ENCODE assay signal across 21 mouse cellular contexts in the genomic region with DNA sequence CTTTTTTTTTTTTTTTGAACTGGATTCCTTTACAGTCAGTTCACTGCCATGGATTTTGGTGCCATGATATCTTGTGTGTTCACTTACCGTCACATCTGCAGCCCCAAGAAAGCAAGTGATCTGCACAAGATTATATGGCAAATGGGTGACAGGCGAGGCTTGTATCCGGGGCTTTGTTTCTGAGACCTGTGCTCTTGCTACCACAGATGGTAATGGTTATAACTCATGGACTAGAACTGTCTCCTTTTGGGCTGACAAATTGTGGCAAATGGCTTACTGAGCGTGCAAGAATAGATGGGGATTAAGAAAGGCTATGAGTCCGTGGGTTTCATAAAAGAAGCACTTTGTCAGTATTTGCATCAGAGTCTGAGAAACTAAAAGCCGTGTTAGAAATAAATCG.
DNase-seq lines count a peak whose midpoint lies in the region; ATAC-seq lines count a peak whose summit lies in the region.
"Had no signal": no experiment of that assay in that cellular context is flagged by ENCODE, and none has a peak within 500 bp of the region (broad histone marks: within the 10 kb centered on the region; RNA-seq: fewer than 3 reads in every experiment).

No protein-coding gene starts in this region.

- DNase-seq in embryo, embryonic 10 days (ENCODE audit: low spot score) = peak; percentile 21
- no peak for DNase-seq in embryo, embryonic 9.5 days (ENCODE audit: extremely low spot score)
- peak; percentile 61 for DNase-seq in embryonic facial prominence, embryonic 11.5 days (ENCODE audit: low spot score)
- DNase-seq in forelimb bud, embryonic 11.5 days (ENCODE audit: low read depth, low spot score) = peak; percentile 47
- no peak for DNase-seq in layer of hippocampus, postnatal 36 days
- DNase-seq in testis, postnatal 14 days (ENCODE audit: low spot score) = no peak
- DNase-seq in thymus, adult 18-20 months = no peak
- DNase-seq: adrenal gland, postnatal 10 days; B cell, adult 2 months; cerebellum, adult 11 months; cerebellum, adult 8-10 months; gastrocnemius, postnatal 14 days; heart, adult 2 months had no signal

- no peaks in the 10 kb centered on the region for H3K27me3 ChIP-seq in embryonic facial prominence, embryonic 11.5 days (ENCODE audit: control insufficient read depth, insufficient read depth, low read length)
- H3K27me3 ChIP-seq: forebrain, embryonic 12.5 days; heart, embryonic 15.5 days had no signal

- no peaks in the 10 kb centered on the region for H3K4me1 ChIP-seq in embryonic facial prominence, embryonic 11.5 days (ENCODE audit: control insufficient read depth, insufficient read depth, low read length)
- H3K4me1 ChIP-seq: forebrain, embryonic 12.5 days; heart, embryonic 15.5 days; hindbrain, embryonic 10.5 days had no signal

- 35% methylated on average over 7 of the region's 7 CpGs for WGBS in embryonic facial prominence, embryonic 11.5 days

- H3K36me3 ChIP-seq in embryonic facial prominence, embryonic 11.5 days (replicated peaks; ENCODE audit: control insufficient read depth, insufficient read depth, low read depth, low read length) = no peaks in the 10 kb centered on the region
- H3K36me3 ChIP-seq: forebrain, embryonic 12.5 days; G1E; heart, embryonic 15.5 days; hindbrain, embryonic 10.5 days had no signal

- peak; percentile 73; the same call in 1 of the 2 replicates for ATAC-seq in embryonic facial prominence, embryonic 11.5 days (replicated peaks; ENCODE audit: insufficient number of reproducible peaks, low FRiP score, low TSS enrichment, low read depth)
- ATAC-seq: CD4-positive, CD25-positive, alpha-beta regulatory T cell, adult 4 months; forebrain, embryonic 16.5 days had no signal

- H3K4me2 ChIP-seq in embryonic facial prominence, embryonic 11.5 days (ENCODE audit: low read depth, low read length) = no peak overlapping the region
- H3K4me2 ChIP-seq: forebrain, embryonic 12.5 days; heart, embryonic 11.5 days; heart, embryonic 15.5 days; hindbrain, embryonic 14.5 days had no signal

- H3K9ac ChIP-seq in embryonic facial prominence, embryonic 11.5 days (replicated peaks; ENCODE audit: low read length) = no peak overlapping the region
- H3K9ac ChIP-seq: forebrain, embryonic 12.5 days; heart, embryonic 15.5 days; hindbrain, embryonic 14.5 days had no signal

- H3K9me3 ChIP-seq in embryonic facial prominence, embryonic 11.5 days (replicated peaks; ENCODE audit: control insufficient read depth, low read length) = no peaks in the 10 kb centered on the region
- H3K9me3 ChIP-seq: forebrain, embryonic 12.5 days; G1E; heart, embryonic 15.5 days; hindbrain, embryonic 10.5 days had no signal

- no peak overlapping the region for H3K4me3 ChIP-seq in embryonic facial prominence, embryonic 11.5 days (ENCODE audit: low read depth, low read length)
- H3K4me3 ChIP-seq: forebrain, embryonic 12.5 days; heart, adult 2 months; heart, embryonic 15.5 days; hindbrain, embryonic 10.5 days had no signal

- H3K27ac ChIP-seq in embryonic facial prominence, embryonic 11.5 days (replicated peaks; ENCODE audit: low read depth, low read length) = no peak overlapping the region
- H3K27ac ChIP-seq: forebrain, embryonic 12.5 days; heart, adult 2 months; heart, embryonic 15.5 days; hindbrain, embryonic 10.5 days; hindbrain, embryonic 14.5 days had no signal

Comparison
In these comparisons a context has a peak if more than half of its experiments do, and no peak if none do; other contexts are left out.
1. DNase-seq: peak in embryo, embryonic 10 days (single experiment), embryonic facial prominence, embryonic 11.5 days (single experiment) and forelimb bud, embryonic 11.5 days (single experiment); none in embryo, embryonic 9.5 days (single experiment), layer of hippocampus, postnatal 36 days (0 of 2), testis, postnatal 14 days (single experiment) and thymus, adult 18-20 months (0 of 2).